Mouse (Mus musculus): ENCODE data around the gene Arhgap33.
"Not testable (repeated sequence)": the region's sequence is repeated elsewhere in the genome, so short reads cannot be mapped to it uniquely, and the experiment has no call there.

The Arhgap33 gene

GRCm38 (mm10) chr7:30492765-30493164 lies 42.1 kb downstream of the Arhgap33 start:
- peak; percentile 85 for DNase-seq

DNA sequence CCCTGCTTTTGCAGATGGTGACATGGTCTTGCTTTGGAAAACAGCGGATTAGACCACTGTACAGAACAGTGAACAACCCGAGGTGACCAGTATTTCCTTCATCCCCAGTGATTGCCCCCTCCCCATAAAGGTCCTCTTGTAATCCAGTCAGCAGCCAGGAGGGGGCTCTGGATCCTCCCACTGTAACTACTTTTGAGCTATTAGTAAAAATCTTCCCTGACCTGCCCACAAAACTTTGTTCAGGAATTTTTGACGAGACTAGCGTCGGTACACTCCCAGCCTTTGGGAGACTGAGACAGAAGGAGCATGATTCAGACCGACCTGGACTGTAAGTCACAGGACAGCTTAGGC lies 43.9 kb downstream of the Arhgap33 start:
- no peak for DNase-seq

GRCm38 (mm10) chr7:30490251-30490956 lies 44.5 kb downstream of the Arhgap33 start:
- DNase-seq, result peak; percentile 36

- peak; percentile 33 for DNase-seq
Measured at GRCm38 (mm10) chr7:30484250-30484649, 50.6 kb downstream of the Arhgap33 start.

DNA sequence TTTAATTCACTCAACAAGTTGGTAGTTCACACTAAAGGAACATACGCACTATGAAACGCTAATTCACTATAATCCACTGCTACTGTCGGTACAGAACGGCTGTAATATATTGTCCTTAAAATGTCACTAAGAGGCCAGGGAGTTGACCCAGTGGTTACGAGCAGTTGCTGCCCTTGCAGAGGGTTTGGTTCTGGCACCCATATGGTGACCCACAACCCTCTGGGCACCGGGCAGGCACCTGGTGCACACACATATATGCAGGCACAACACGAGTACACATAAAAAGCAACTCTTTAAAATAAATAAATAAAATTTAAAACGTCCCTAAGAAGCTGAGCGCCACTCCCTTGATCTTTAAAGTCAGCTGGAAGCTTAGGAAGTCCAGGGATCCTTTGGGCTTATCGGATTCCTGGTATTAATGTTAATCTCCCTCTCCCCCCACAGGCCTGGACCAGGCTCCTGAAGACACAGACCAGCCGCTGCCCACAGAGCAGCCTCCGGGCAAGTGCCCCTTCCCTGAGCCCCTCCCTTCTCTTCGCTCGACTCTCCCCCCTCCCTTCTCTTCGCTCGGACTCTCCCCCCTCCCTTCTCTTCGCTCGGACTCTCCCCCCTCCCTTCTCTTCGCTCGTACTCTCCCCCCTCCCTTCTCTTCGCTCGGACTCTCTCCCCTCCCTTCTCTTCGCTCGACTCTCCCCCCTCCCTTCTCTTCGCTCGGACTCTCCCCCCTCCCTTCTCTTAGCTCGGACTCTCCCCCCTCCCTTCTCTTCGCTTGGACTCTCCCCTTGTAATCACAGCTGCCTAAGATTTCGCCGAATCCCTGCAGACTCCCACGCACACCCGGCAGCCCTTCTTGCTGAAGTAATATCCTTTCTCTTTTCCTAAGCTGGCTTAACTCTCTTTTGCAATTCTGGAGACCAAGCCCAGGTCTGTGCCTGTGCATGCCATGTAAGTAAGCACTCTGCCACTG lies 57.2 kb downstream of the Arhgap33 start:
- DNase-seq, result no peak

GRCm38 (mm10) chr7:30476136-30476535 lies 58.7 kb downstream of the Arhgap33 start:
- not testable (repeated sequence) for DNase-seq

- DNase-seq, result no peak
Measured at GRCm38 (mm10) chr7:30474999-30475398, 59.9 kb downstream of the Arhgap33 start.

DNA sequence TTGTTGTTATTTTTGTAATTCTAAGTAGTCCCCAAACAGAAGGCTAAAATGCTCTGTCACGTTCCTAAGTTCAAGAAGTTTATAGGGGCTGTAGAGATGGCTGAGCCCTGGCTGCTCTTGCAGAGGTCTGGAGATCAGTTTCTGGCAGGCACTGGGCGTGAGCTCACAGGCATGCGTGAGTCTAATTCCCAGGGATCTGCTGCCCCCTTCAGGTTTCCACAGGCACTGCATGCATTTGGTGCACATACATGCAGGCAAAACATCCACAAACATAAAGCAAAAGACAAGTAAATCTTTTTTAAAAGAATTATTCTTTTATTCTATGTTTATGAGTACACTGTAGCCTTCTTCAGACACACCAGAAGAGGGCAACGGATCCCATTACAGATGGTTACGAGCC lies 62.4 kb downstream of the Arhgap33 start:
- DNase-seq, result peak; percentile 52
